30 mouse cellular contexts compared by ENCODE assay signal in genomic region chr4:44706865-44707264, GRCm38 (mm10). TPM values are rescaled to one million over a fixed set of nuclear protein-coding genes. Genes with fewer than 3 reads are reported as not detected.
A peak's percentile ranks its signal among the peaks of the same experiment; 100 is the strongest.
DNase-seq lines count a peak whose midpoint lies in the region; ATAC-seq and TF ChIP-seq lines count a peak whose summit lies in the region.
"Had no signal": no experiment of that assay in that cellular context is flagged by ENCODE, and none has a peak within 500 bp of the region (broad histone marks: within the 10 kb centered on the region; RNA-seq: fewer than 3 reads in every experiment).

No protein-coding gene starts in this region.

- peaks cover 97% of the 10 kb centered on the region for H3K27me3 ChIP-seq in liver, postnatal 0 days (ENCODE audit: insufficient read depth, low read length)
- peaks cover 99% of the 10 kb centered on the region for H3K27me3 ChIP-seq in midbrain, embryonic 12.5 days
- H3K27me3 ChIP-seq in midbrain, embryonic 16.5 days (ENCODE audit: control insufficient read depth, insufficient read depth, low read depth, low read length): peaks cover 68% of the 10 kb centered on the region
- H3K27me3 ChIP-seq in CH12.LX (replicated peaks): no peaks in the 10 kb centered on the region
- H3K27me3 ChIP-seq in midbrain, embryonic 13.5 days: peaks cover 96% of the 10 kb centered on the region

- no peaks in the 10 kb centered on the region for H3K36me3 ChIP-seq in liver, postnatal 0 days (replicated peaks; ENCODE audit: insufficient read depth, low read length)
- H3K36me3 ChIP-seq in midbrain, embryonic 12.5 days: no peaks in the 10 kb centered on the region
- no peaks in the 10 kb centered on the region for H3K36me3 ChIP-seq in midbrain, embryonic 16.5 days (ENCODE audit: control insufficient read depth, insufficient read depth, low read length)
- peaks cover 22 to 40% of the 10 kb centered on the region in 2 experiments for H3K36me3 ChIP-seq in CH12.LX (replicated peaks in 1 of 2; ENCODE audit: control insufficient read depth in 1 of 2, insufficient read depth in 1 of 2, low read length in 1 of 2)
- no peaks in the 10 kb centered on the region for H3K36me3 ChIP-seq in midbrain, embryonic 13.5 days
- H3K36me3 ChIP-seq: embryonic facial prominence, embryonic 12.5 days; embryonic facial prominence, embryonic 15.5 days; heart, embryonic 10.5 days; heart, embryonic 13.5 days; hindbrain, embryonic 12.5 days had no signal

- no peak overlapping the region for H3K27ac ChIP-seq in liver, postnatal 0 days (ENCODE audit: low read depth)
- H3K27ac ChIP-seq in midbrain, embryonic 12.5 days (replicated peaks): no peak overlapping the region
- no peak overlapping the region for H3K27ac ChIP-seq in midbrain, embryonic 16.5 days (ENCODE audit: low read length)
- peak overlapping the region; percentile 50; the same call in 1 of the 2 replicates for H3K27ac ChIP-seq in CH12.LX (ENCODE audit: insufficient read depth, low read depth)
- H3K27ac ChIP-seq in midbrain, embryonic 13.5 days: no peak overlapping the region
- H3K27ac ChIP-seq: embryonic facial prominence, embryonic 12.5 days; embryonic facial prominence, embryonic 15.5 days; gastrocnemius, adult 2 months; heart, embryonic 10.5 days; heart, embryonic 13.5 days; hindbrain, embryonic 12.5 days had no signal

- 17% methylated on average over 1 of the region's 1 CpGs for WGBS in liver, postnatal 0 days (ENCODE audit: insufficient replicate concordance)
- WGBS in midbrain, embryonic 12.5 days: 31% methylated on average over 1 of the region's 1 CpGs
- 42% methylated on average over 1 of the region's 1 CpGs for WGBS in midbrain, embryonic 16.5 days
- 29% methylated on average over 1 of the region's 1 CpGs for WGBS in midbrain, embryonic 13.5 days

- peaks cover 15% of the 10 kb centered on the region for H3K4me1 ChIP-seq in liver, postnatal 0 days (ENCODE audit: insufficient read depth)
- peaks cover 24% of the 10 kb centered on the region for H3K4me1 ChIP-seq in midbrain, embryonic 12.5 days
- peaks cover 10% of the 10 kb centered on the region; the same call in 1 of the 2 replicates for H3K4me1 ChIP-seq in midbrain, embryonic 16.5 days (ENCODE audit: control insufficient read depth, insufficient read depth, low read length)
- peaks cover 5 to 27% of the 10 kb centered on the region in 2 experiments; a peak in 3 of 4 replicates for H3K4me1 ChIP-seq in CH12.LX (ENCODE audit: control insufficient read depth in 1 of 2, insufficient read depth in 2 of 2)
- peaks cover 29% of the 10 kb centered on the region for H3K4me1 ChIP-seq in midbrain, embryonic 13.5 days (replicated peaks)

- H3K4me3 ChIP-seq in liver, postnatal 0 days (ENCODE audit: low read depth, low read length): no peak overlapping the region
- H3K4me3 ChIP-seq in midbrain, embryonic 12.5 days: no peak overlapping the region
- no peak overlapping the region for H3K4me3 ChIP-seq in midbrain, embryonic 16.5 days (ENCODE audit: low read depth, low read length)
- peak overlapping the region; percentile 50 to 66 (median 58) for H3K4me3 ChIP-seq in CH12.LX (replicated peaks in 1 of 3; ENCODE audit: low read depth in 2 of 3, low read length in 2 of 3, poor library complexity in 1 of 3)
- H3K4me3 ChIP-seq in midbrain, embryonic 13.5 days (replicated peaks): no peak overlapping the region
- H3K4me3 ChIP-seq: embryonic facial prominence, embryonic 12.5 days; embryonic facial prominence, embryonic 15.5 days; gastrocnemius, adult 2 months; heart, embryonic 10.5 days; heart, embryonic 13.5 days; hindbrain, embryonic 12.5 days had no signal

- no peaks in the 10 kb centered on the region for H3K9me3 ChIP-seq in liver, postnatal 0 days (ENCODE audit: low read length)
- H3K9me3 ChIP-seq in midbrain, embryonic 12.5 days: no peaks in the 10 kb centered on the region
- no peaks in the 10 kb centered on the region for H3K9me3 ChIP-seq in midbrain, embryonic 16.5 days (replicated peaks; ENCODE audit: control insufficient read depth, low read length, poor library complexity, severe bottlenecking)
- H3K9me3 ChIP-seq in CH12.LX (replicated peaks; ENCODE audit: low read length): peaks cover 26% of the 10 kb centered on the region
- H3K9me3 ChIP-seq in midbrain, embryonic 13.5 days: no peaks in the 10 kb centered on the region
- H3K9me3 ChIP-seq: embryonic facial prominence, embryonic 12.5 days; embryonic facial prominence, embryonic 15.5 days; heart, embryonic 10.5 days; heart, embryonic 13.5 days; hindbrain, embryonic 12.5 days had no signal

- no peak overlapping the region for H3K9ac ChIP-seq in liver, postnatal 0 days (replicated peaks)
- no peak overlapping the region; the same call in 1 of the 2 replicates for H3K9ac ChIP-seq in midbrain, embryonic 12.5 days (replicated peaks)
- H3K9ac ChIP-seq in midbrain, embryonic 16.5 days (ENCODE audit: low read depth, low read length): no peak overlapping the region
- peak overlapping the region; percentile 90 for H3K9ac ChIP-seq in CH12.LX (ENCODE audit: insufficient read depth, low read depth)
- no peak overlapping the region for H3K9ac ChIP-seq in midbrain, embryonic 13.5 days (replicated peaks)
- H3K9ac ChIP-seq: embryonic facial prominence, embryonic 12.5 days; embryonic facial prominence, embryonic 15.5 days; forebrain, postnatal 0 days; heart, embryonic 13.5 days; hindbrain, embryonic 12.5 days had no signal

- no peak for ATAC-seq in liver, postnatal 0 days
- ATAC-seq in midbrain, embryonic 12.5 days (ENCODE audit: low FRiP score, low read depth): no peak
- no peak for ATAC-seq in midbrain, embryonic 16.5 days
- no peak for ATAC-seq in midbrain, embryonic 13.5 days
- ATAC-seq in CD4-positive, CD25-positive, alpha-beta regulatory T cell, adult 4 months: no peak
- ATAC-seq: activated CD4-positive, CD25-positive, alpha-beta regulatory T cell, adult 4 months; forebrain, embryonic 14.5 days; forebrain, postnatal 0 days; hindbrain, embryonic 16.5 days had no signal

- TF ChIP-seq CTCF in liver, postnatal 0 days (IDR thresholded peaks at IDR 0.05; ENCODE audit: low read depth): no peak
- no peak for TF ChIP-seq CTCF in CH12.LX (conservative IDR thresholded peaks at IDR 0.05 in 1 of 2, IDR thresholded peaks at IDR 0.05 in 1 of 2; ENCODE audit: low read depth in 2 of 2, low read length in 2 of 2)

- dilution Hi-C loops in CH12.LX (cut with MboI; ENCODE audit: extremely low pct_ligation_motif_present, extremely low pct_unique_long_range_greater_than_20kb, low sequenced_read_pairs): no loop called here

- no peak for DNase-seq in liver, postnatal 0 days
- no peak for DNase-seq in liver
- DNase-seq in CH12.LX (ENCODE audit: extremely low read depth): no peak
- no peak for DNase-seq in kidney, adult 18-20 months
- DNase-seq: adrenal gland, adult 8-10 months; adrenal gland, postnatal 36 days; cerebellum, adult 11 months; cerebellum, adult 2 months; cerebellum, adult 9-11 months; cerebellum, postnatal 25 days; forebrain, postnatal 0 days; gastrocnemius, adult 2 months; gastrocnemius, postnatal 14 days; heart, adult 18-20 months; heart, postnatal 14 days; heart, postnatal 4 days had no signal

- in situ Hi-C loops in CH12.LX (cut with MboI; ENCODE audit: low pct_ligation_motif_present, low pct_unique_long_range_greater_than_20kb, low sequenced_read_pairs): no loop called here

- no peak for TF ChIP-seq POLR2A in CH12.LX (IDR thresholded peaks at IDR 0.05; ENCODE audit: low read depth, low read length)

- H3K79me2 ChIP-seq in CH12.LX (replicated peaks; ENCODE audit: control insufficient read depth, extremely low read depth, insufficient read depth, poor library complexity, severe bottlenecking): peaks cover 77% of the 10 kb centered on the region

- no peak for TF ChIP-seq EP300 in liver, postnatal 0 days (IDR thresholded peaks at IDR 0.05; ENCODE audit: low read depth)
- TF ChIP-seq EP300 in CH12.LX (IDR thresholded peaks at IDR 0.05; ENCODE audit: low read length): no peak

- no peak for TF ChIP-seq RAD21 in CH12.LX (IDR thresholded peaks at IDR 0.05; ENCODE audit: low read depth, low read length)

- peak overlapping the region; percentile 45 for H3K4me2 ChIP-seq in liver, postnatal 0 days (ENCODE audit: low read depth, low read length)
- 0 out of 2 replicates have a peak overlapping the region, but pooled peaks have one; percentile 8 for H3K4me2 ChIP-seq in midbrain, embryonic 12.5 days (replicated peaks)
- no peak overlapping the region for H3K4me2 ChIP-seq in midbrain, embryonic 16.5 days (ENCODE audit: low read length)
- H3K4me2 ChIP-seq in CH12.LX (ENCODE audit: insufficient read depth, low read depth, poor library complexity, severe bottlenecking): peak overlapping the region; percentile 95
- peak overlapping the region; percentile 25 for H3K4me2 ChIP-seq in midbrain, embryonic 13.5 days (replicated peaks)
- H3K4me2 ChIP-seq: embryonic facial prominence, embryonic 12.5 days; embryonic facial prominence, embryonic 15.5 days; heart, embryonic 13.5 days had no signal

TF ChIP-seq in CH12.LX, 34 proteins besides CTCF, POLR2A, EP300 and RAD21 (continues in another document):
- TF ChIP-seq ETS1 (conservative IDR thresholded peaks at IDR 0.05; ENCODE audit: low read depth, low read length) (no peak), MAFK (IDR thresholded peaks at IDR 0.05; ENCODE audit: insufficient replicate concordance, low read length) (no peak), JUN (IDR thresholded peaks at IDR 0.05; ENCODE audit: insufficient read depth, low read depth, low read length) (no peak), E2F4 (IDR thresholded peaks at IDR 0.05; ENCODE audit: insufficient replicate concordance, low read depth, low read length) (no peak)

RNA-seq across cellular contexts. Expression of gene Pax5, which starts 3.4 kb away (rescaled TPM):
- polyA plus RNA-seq in liver, postnatal 0 days (2015; fragmentation: Nextera tagmentation; extraction: Ambion mirVana): 0.75 and 0.99 TPM in 2 replicates
- polyA plus RNA-seq in midbrain, embryonic 12.5 days (2016; fragmentation: Nextera tagmentation; extraction: Ambion mirVana): 6.2 and 9.0 TPM in 2 replicates
- polyA plus RNA-seq in midbrain, embryonic 16.5 days (2015; fragmentation: Nextera tagmentation; extraction: Ambion mirVana): 3.6 and 4.8 TPM in 2 replicates
- total RNA-seq in CH12.LX (2012; rRNA removed) (19.3 and 21.8 TPM in 2 replicates), CH12.LX (2014; rRNA removed) (12.7 and 13.5 TPM in 2 replicates)
- polyA plus RNA-seq in CH12.LX (2012; ENCODE audit: insufficient read length, low read depth): 47.4 and 57.4 TPM in 2 replicates
- 9.7 and 10.4 TPM in 2 replicates for polyA plus RNA-seq in midbrain, embryonic 13.5 days (2015; fragmentation: Nextera tagmentation; extraction: Ambion mirVana)
- polyA plus RNA-seq in CD4-positive, CD25-positive, alpha-beta regulatory T cell, adult 4 months (2017; shearing (Covaris generic)): 1 to 10 TPM in 1 of 2 experiments, under 1 TPM in 1; 0.38 to 3.2 TPM
- total RNA-seq: common myeloid progenitor, adult 5-6 weeks; MEL had no signal

RNA-seq across cellular contexts. Expression of gene Zcchc7, which starts 48.8 kb away (rescaled TPM):
- polyA plus RNA-seq in liver, postnatal 0 days (2015; fragmentation: Nextera tagmentation; extraction: Ambion mirVana): 19.6 and 19.8 TPM in 2 replicates
- 28.3 and 30.7 TPM in 2 replicates for polyA plus RNA-seq in midbrain, embryonic 12.5 days (2016; fragmentation: Nextera tagmentation; extraction: Ambion mirVana)
- polyA plus RNA-seq in midbrain, embryonic 16.5 days (2015; fragmentation: Nextera tagmentation; extraction: Ambion mirVana): 31.2 and 34.7 TPM in 2 replicates
- total RNA-seq in CH12.LX (2012; rRNA removed) (24.2 and 25.2 TPM in 2 replicates), CH12.LX (2014; rRNA removed) (21.0 and 30.2 TPM in 2 replicates)
- polyA plus RNA-seq in CH12.LX (2012; ENCODE audit: insufficient read length, low read depth): 27.6 and 29.8 TPM in 2 replicates
- 33.4 and 39.1 TPM in 2 replicates for polyA plus RNA-seq in midbrain, embryonic 13.5 days (2015; fragmentation: Nextera tagmentation; extraction: Ambion mirVana)
- polyA plus RNA-seq in CD4-positive, CD25-positive, alpha-beta regulatory T cell, adult 4 months (2017; shearing (Covaris generic)): 100 to 1,000 TPM; 115 to 144 TPM

Comparison
In these comparisons a context has a peak if more than half of its experiments do, and no peak if none do; other contexts are left out.
1. H3K4me3 ChIP-seq: peak in CH12.LX (3 of 3); none in liver, postnatal 0 days (single experiment), midbrain, embryonic 12.5 days (single experiment), midbrain, embryonic 16.5 days (single experiment) and midbrain, embryonic 13.5 days (single experiment).